Mouse (Mus musculus) kidney, embryonic 16.5 days (tissue): ENCODE data around the gene Smox. TPM values are rescaled to one million over a fixed set of nuclear protein-coding genes. Genes with fewer than 3 reads are reported as not detected.

Source experiments
- ATAC-seq: fragments of 200-750 bp; cut with Nextera tagmentation; 2 replicates; pipeline ENCODE4 v1.8.0; 2017; ENCODE audit warnings: moderate TSS enrichment; ENCODE audit not compliant: low FRiP score, low TSS enrichment
- H3K27ac ChIP-seq: fragments of 300-500 bp; sonication (generic); 2 replicates; pipeline ENCODE4 v1.5.1; 2014; ENCODE audit warnings: low read length
- H3K27me3 ChIP-seq: fragments of 300-500 bp; sonication (generic); 2 replicates; pipeline ENCODE4 v1.6.1; 2014; ENCODE audit warnings: low read length, control low read depth, mixed read lengths; ENCODE audit not compliant: insufficient read depth
- H3K36me3 ChIP-seq: fragments of 300-500 bp; sonication (generic); 2 replicates; pipeline ENCODE4 v1.6.1; 2014; ENCODE audit warnings: low read length, control low read depth, mixed read lengths; ENCODE audit not compliant: insufficient read depth
- H3K4me1 ChIP-seq: fragments of 300-500 bp; sonication (generic); 2 replicates; pipeline ENCODE4 v1.6.1; 2014; ENCODE audit warnings: low read length, control low read depth, mixed read lengths; ENCODE audit not compliant: insufficient read depth
- H3K4me2 ChIP-seq: fragments of 300-500 bp; sonication (generic); replicated peaks from 2 replicates; pipeline ENCODE4 v1.6.1; 2014; ENCODE audit warnings: low read depth, low read length
- H3K4me3 ChIP-seq: fragments of 300-500 bp; sonication (generic); 2 replicates; pipeline ENCODE4 v1.5.1; 2014; ENCODE audit warnings: mild to moderate bottlenecking, low read length
- H3K9ac ChIP-seq: fragments of 300-500 bp; sonication (generic); replicated peaks from 2 replicates; pipeline ENCODE4 v1.6.1; 2014; ENCODE audit warnings: low read length
- H3K9me3 ChIP-seq: fragments of 300-500 bp; sonication (generic); 2 replicates; pipeline ENCODE4 v1.6.1; 2016; ENCODE audit warnings: low read length, control low read depth
- WGBS: fragments of 180-500 bp; shearing (Covaris S2); extraction: QIAGEN DNeasy Blood & Tissue Kit; methylation state at CpG from one replicate; pipeline ENCODE4 v1.1.7; 2014; 5-methylcytosine and 5-hydroxymethylcytosine counted together
- polyA plus RNA-seq: library from polyadenylated mRNA; unstranded; fragments of >200 nt; fragmentation: Nextera tagmentation; extraction: Ambion mirVana; gene quantifications from 2 replicates; pipeline ENCODE4 v1.2.1, GENCODE M21; 2015

Smox gene
- polyA plus RNA-seq, 1 experiment from 2014 or later = 39.7 TPM

DNA sequence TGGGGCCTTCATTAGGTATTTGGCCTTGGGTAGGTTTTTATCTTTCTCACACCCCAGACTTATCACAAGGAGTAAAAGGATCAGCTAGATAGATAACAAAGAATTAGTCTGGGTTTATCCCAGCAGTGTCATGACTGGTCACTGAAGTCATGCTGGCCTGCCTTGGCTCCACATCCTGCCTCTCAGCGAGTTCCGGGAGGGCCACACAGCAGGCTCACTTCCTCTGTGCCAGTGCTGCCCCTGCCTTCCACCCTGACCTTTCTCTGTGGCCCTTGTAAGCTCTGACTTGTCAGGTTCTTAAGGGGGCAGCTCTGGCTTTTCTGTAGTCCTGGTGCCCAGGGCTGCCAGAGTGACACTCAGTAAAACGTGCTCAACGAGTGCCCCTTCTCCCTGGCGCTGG lies 11.3 kb downstream of the Smox start:
- no peak for ATAC-seq
- no peak overlapping the region for H3K27ac ChIP-seq
- H3K4me3 ChIP-seq = no peak overlapping the region
- no peaks in the 10 kb centered on the region for H3K9me3 ChIP-seq
- no peak overlapping the region for H3K9ac ChIP-seq
- H3K4me1 ChIP-seq = peaks cover 18% of the 10 kb centered on the region
- no peaks in the 10 kb centered on the region for H3K36me3 ChIP-seq
- no peaks in the 10 kb centered on the region for H3K27me3 ChIP-seq
- 73% methylated on average over 5 of the region's 5 CpGs for WGBS
- no peak overlapping the region for H3K4me2 ChIP-seq

DNA sequence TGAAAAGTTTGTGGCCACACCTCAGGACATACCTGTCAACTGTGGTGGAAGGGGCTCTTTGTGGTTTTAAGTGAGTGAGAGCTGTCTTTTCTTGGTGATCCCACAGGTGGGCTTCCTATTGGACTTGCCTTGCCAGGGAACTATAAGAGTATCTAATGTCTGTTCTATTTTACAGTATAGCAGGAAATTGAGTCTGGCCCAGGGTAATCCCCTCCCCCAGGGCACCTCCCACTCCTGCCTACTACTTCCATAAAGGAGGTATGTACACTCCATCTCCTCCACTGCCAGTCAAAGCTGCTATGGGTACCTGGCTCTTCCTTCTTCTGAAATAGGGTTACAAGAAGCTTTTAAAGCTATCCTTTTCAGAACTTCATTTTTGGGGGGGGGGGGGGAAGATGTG lies 14.1 kb downstream of the Smox start:
- Histone ChIP-seq H3K27me3 (no peaks in the 10 kb centered on the region), H3K4me3 (no peak overlapping the region), H3K36me3 (no peaks in the 10 kb centered on the region), H3K9ac (no peak overlapping the region), H3K27ac (no peak overlapping the region), H3K4me2 (no peak overlapping the region), H3K4me1 (peaks cover 28% of the 10 kb centered on the region), H3K9me3 (no peaks in the 10 kb centered on the region)
- ATAC-seq = no peak

DNA sequence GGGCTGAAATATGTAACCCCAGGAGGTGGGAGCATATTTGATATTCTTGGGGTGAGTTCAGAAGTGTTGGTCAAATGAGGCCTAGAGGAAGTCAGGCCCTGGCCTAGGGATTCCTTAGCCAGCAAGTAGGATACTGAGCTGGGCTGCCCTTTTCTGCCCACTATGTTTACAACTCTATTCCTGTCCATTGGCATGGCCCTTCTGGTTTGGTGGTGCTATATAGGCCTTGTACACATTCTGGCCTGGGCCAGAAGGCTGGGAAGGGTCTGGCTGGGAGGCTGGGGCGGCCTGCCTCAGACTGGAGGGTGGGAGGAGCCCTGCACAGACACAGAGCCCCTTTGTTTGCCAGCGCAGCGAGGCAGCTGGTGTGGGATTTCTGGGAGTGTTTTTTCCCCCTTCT lies 15.1 kb downstream of the Smox start:
- H3K4me3 ChIP-seq = no peak overlapping the region
- no peaks in the 10 kb centered on the region for H3K9me3 ChIP-seq
- no peaks in the 10 kb centered on the region for H3K36me3 ChIP-seq
- H3K27me3 ChIP-seq = no peaks in the 10 kb centered on the region
- no peak overlapping the region for H3K9ac ChIP-seq
- no peak overlapping the region for H3K4me2 ChIP-seq
- WGBS = 25% methylated on average over 3 of the region's 3 CpGs
- peaks cover 30% of the 10 kb centered on the region for H3K4me1 ChIP-seq
- ATAC-seq = no peak
- no peak overlapping the region for H3K27ac ChIP-seq

DNA sequence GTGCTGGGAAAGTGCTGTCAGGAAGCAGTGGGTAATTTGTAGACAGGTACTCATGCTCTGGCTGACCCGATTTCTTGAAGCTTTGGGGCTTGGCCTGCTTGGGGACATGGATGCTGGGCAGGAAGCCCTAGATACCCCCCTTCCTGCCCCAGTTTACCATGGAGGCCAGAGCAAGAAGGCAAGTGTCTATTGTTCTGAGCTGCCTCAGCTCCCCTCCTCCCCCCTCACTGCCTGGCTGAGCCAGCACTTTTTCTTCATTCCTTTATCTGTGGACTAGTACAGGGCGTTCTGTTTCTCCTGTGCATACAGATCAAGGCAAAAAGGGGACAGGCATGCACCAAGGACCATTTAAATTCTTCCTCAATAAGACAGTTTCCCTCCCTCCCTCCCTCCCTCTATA lies 17.2 kb downstream of the Smox start:
- H3K27ac ChIP-seq = no peak overlapping the region
- 50% methylated on average over 2 of the region's 2 CpGs for WGBS
- ATAC-seq = no peak

DNA sequence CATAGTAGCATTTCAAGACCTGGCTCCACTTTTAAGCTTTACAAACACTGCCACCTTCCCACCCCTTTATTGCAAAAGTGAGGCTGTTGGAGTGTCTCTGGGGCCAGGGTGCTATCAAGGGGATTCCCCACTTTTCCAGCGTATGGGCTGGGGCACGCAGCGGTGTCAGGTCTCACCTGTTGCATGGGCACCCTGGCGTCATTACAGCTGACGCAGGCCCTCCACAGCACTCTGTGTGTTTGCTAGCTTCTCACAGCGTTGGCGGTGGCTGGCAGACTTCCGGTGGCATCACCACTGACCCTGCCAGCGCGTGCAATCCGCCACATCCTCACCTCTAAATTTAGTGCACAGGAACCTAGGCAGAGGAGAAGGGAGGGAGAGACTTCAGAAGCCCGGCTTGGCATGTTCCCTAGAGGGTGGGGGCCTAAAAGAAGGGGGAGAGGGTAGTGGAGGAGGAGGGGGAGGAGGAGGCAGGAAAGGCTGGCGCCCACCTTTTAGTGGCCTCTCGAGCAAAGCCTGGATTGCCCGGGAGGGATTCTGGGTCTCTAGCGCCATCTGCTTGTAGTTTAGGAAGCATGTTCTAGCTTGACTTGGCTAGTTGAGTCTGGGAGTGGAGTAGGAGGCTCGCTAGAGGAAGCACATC lies 18.5 kb downstream of the Smox start:
- Histone ChIP-seq H3K27me3 (no peaks in the 10 kb centered on the region), H3K27ac (no peak overlapping the region), H3K4me1 (peaks cover 29% of the 10 kb centered on the region), H3K36me3 (no peaks in the 10 kb centered on the region), H3K4me2 (peak overlapping the region; percentile 62), H3K9me3 (no peaks in the 10 kb centered on the region), H3K4me3 (peak overlapping the region; percentile 32), H3K9ac (peak overlapping the region; percentile 49)
- ATAC-seq = peak; percentile 61
- 14% methylated on average over 17 of the region's 17 CpGs for WGBS

More for the DNA sequence above, 17.2 kb downstream of the Smox start:
- no peak overlapping the region for H3K4me3 ChIP-seq
- no peaks in the 10 kb centered on the region for H3K9me3 ChIP-seq
- peaks cover 30% of the 10 kb centered on the region for H3K4me1 ChIP-seq
- no peaks in the 10 kb centered on the region for H3K36me3 ChIP-seq
- no peak overlapping the region for H3K4me2 ChIP-seq
- H3K9ac ChIP-seq = no peak overlapping the region
- H3K27me3 ChIP-seq = no peaks in the 10 kb centered on the region

DNA sequence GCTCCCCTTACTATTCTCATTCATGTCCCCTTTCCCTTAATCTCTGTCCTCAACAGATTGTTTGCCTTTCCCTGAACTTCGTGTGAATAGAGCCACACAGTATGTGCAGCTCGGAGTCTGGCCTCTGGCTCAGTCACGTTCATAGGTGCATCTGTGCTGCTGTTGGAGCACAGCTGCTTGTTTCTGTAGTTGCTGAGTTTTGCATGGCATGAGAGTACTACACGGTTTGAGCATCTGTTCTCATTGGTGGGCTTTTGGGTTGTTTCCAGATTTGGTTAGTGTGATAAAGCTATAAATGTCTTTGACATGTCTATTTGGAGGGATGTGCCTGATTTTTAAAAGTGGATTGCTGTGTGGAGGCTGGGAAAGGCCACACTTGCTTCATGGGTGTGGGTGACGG lies 19.2 kb downstream of the Smox start:
- no peak for ATAC-seq
- peaks cover 25% of the 10 kb centered on the region for H3K4me1 ChIP-seq
- WGBS = 69% methylated on average over 5 of the region's 5 CpGs
- no peaks in the 10 kb centered on the region for H3K36me3 ChIP-seq
- H3K27me3 ChIP-seq = no peaks in the 10 kb centered on the region
- H3K9ac ChIP-seq = no peak overlapping the region
- H3K4me2 ChIP-seq = no peak overlapping the region
- no peak overlapping the region for H3K27ac ChIP-seq
- no peak overlapping the region for H3K4me3 ChIP-seq
- H3K9me3 ChIP-seq = no peaks in the 10 kb centered on the region

DNA sequence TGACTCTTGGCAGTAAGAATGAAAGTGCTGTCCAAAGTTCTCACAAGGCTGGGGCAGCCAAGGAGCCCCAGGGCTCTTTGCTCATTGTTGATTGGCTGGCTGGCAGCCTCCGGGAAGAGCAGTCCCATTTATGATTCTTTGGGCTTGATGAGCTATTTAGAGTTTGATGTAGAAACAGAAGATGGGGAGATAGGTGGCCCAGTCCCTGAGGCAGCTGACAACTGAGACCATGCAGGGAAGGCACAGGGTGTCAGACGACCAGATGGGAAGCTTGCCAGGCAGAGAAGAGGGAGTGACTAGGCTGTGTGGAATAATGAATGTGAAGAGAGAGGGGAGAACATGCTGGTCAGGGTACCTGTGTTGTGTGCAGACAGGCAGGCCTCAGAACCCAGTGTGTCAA lies 22.2 kb downstream of the Smox start:
- Histone ChIP-seq H3K27ac (no peak overlapping the region), H3K27me3 (no peaks in the 10 kb centered on the region), H3K4me2 (no peak overlapping the region), H3K9ac (no peak overlapping the region), H3K4me3 (no peak overlapping the region), H3K36me3 (no peaks in the 10 kb centered on the region; the same call in 1 of the 2 replicates), H3K9me3 (no peaks in the 10 kb centered on the region), H3K4me1 (peaks cover 12% of the 10 kb centered on the region)
- WGBS = 44% methylated on average over 2 of the region's 2 CpGs
- no peak for ATAC-seq

DNA sequence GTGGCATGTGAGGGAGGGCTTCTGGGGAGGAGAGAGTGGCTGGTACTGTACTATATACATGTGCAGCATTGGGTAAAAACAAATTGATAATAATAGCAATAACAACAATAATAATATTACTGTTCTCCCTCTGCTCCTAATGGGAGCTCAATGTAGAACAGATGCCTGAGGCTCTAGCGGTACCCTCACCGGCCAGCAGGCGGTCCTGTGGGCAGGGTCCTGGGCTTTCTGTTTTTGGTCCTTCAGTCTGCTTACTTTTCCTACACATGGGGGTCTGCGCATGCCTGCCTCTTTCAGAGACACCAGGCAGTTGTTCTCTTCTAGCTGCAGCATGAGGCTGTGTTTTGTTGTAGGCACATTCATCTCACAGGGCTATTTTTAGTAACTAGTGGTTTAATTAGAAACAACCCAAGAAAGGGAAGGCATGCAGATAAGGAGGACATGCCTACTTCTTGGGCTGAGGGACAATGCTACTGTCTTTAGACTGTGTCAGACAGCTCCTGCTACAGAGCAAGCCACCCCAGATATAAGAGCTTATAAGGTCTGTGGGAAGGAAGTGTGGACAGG lies 22.8 kb downstream of the Smox start:
- Histone ChIP-seq H3K4me3 (no peak overlapping the region), H3K27me3 (no peaks in the 10 kb centered on the region), H3K27ac (no peak overlapping the region), H3K9me3 (no peaks in the 10 kb centered on the region), H3K4me1 (peaks cover 12% of the 10 kb centered on the region), H3K36me3 (no peaks in the 10 kb centered on the region; the same call in 1 of the 2 replicates), H3K4me2 (no peak overlapping the region), H3K9ac (no peak overlapping the region)
- ATAC-seq = no peak
- WGBS = 88% methylated on average over 4 of the region's 4 CpGs

DNA sequence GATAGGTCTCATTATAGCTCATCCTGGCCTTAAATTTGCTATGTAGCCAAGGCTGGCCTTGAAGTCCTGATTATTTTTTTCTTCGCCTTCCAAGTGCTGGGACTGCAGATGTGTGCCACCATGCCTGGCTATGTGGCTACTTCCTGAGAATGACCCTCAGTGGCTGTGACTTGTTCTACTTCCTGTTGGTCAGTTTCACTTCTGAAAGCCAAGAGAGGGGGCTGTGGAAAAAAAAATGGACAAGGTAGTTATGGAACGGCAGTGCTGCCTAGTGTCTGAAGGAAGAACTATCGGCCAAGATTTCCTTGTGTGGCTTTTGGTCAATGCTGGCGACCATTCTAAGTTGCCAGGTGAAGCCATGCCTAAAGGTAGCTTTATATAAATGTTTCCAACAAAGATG lies 26.3 kb downstream of the Smox start:
- no peak for ATAC-seq
- Histone ChIP-seq H3K4me1 (no peaks in the 10 kb centered on the region), H3K9me3 (no peaks in the 10 kb centered on the region), H3K36me3 (peaks cover 10% of the 10 kb centered on the region), H3K4me2 (no peak overlapping the region), H3K9ac (no peak overlapping the region), H3K27me3 (no peaks in the 10 kb centered on the region), H3K27ac (no peak overlapping the region), H3K4me3 (no peak overlapping the region)
- 86% methylated on average over 4 of the region's 4 CpGs for WGBS

DNA sequence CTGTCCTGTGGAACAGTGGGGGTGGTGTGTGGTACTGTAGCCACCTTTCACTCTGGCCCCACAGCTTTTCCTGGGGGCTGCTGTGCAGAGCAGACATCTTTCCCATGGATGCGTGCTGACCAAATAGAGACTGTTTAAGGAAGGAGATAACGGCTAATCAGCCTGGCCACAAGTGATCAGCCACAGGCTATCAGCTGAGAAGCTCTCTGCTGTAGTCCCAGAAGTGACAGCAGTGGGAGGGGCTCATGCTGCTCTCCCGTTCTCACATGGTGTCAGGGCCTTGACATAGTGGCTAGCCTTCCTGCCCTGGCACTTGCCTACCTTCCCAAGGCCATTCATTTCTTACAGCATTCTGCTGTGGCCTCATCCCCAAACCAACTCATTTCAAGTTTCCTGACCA lies 27.5 kb downstream of the Smox start:
- no peaks in the 10 kb centered on the region for H3K4me1 ChIP-seq
- H3K27me3 ChIP-seq = no peaks in the 10 kb centered on the region
- no peak overlapping the region for H3K9ac ChIP-seq
- no peak overlapping the region for H3K27ac ChIP-seq
- no peaks in the 10 kb centered on the region for H3K9me3 ChIP-seq
- 58% methylated on average over 3 of the region's 3 CpGs for WGBS
- H3K4me2 ChIP-seq = no peak overlapping the region
- H3K36me3 ChIP-seq = peaks cover 10% of the 10 kb centered on the region
- no peak for ATAC-seq
- no peak overlapping the region for H3K4me3 ChIP-seq
